Mouse (Mus musculus) olfactory bulb, adult 2 months (tissue): ENCODE measurements around the gene Pip4p1. TPM values are rescaled to one million over a fixed set of nuclear protein-coding genes. Genes with fewer than 3 reads are reported as not detected.
A peak's percentile ranks its signal among the peaks of the same experiment; 100 is the strongest.
"Not testable (repeated sequence)": the region's sequence is repeated elsewhere in the genome, so short reads cannot be mapped to it uniquely, and the experiment has no call there.

Experiments
- H3K27ac ChIP-seq: fragments of 200-500 bp; 2 replicates; pipeline ENCODE4 v1.5.1; 2012; ENCODE audit warnings: low read depth, low read length; ENCODE audit not compliant: insufficient read depth
- H3K4me1 ChIP-seq: fragments of 200-500 bp; 2 replicates; pipeline ENCODE4 v1.6.1; 2012; ENCODE audit warnings: low read length; ENCODE audit not compliant: control insufficient read depth, insufficient read depth
- H3K4me3 ChIP-seq: fragments of 200-500 bp; 2 replicates; pipeline ENCODE4 v1.5.1; 2012; ENCODE audit warnings: mild to moderate bottlenecking, low read depth, low read length, moderate library complexity; ENCODE audit not compliant: insufficient read depth
- CTCF ChIP-seq: fragments of 200-500 bp; IDR thresholded peaks from 2 replicates; pipeline ENCODE4 v1.5.1; 2012; ENCODE audit warnings: low read depth, mild to moderate bottlenecking, low read length, moderate library complexity; ENCODE audit not compliant: insufficient read depth
- POLR2A ChIP-seq: fragments of 200-500 bp; IDR thresholded peaks from 2 replicates; pipeline ENCODE4 v1.6.1; 2012; ENCODE audit warnings: mild to moderate bottlenecking, low read depth, low read length, moderate library complexity; ENCODE audit not compliant: insufficient read depth
- WGBS: fragments of 180-500 bp; shearing (Covaris S2); methylation state at CpG from one replicate; pipeline ENCODE4 v1.1.7; 2018; 5-methylcytosine and 5-hydroxymethylcytosine counted together
- polyA plus RNA-seq: library from polyadenylated mRNA; stranded (reverse); fragments of >200 nt; gene quantifications from 2 replicates; pipeline ENCODE4 v1.2.4, GENCODE M21; 2012; ENCODE audit warnings: low replicate concordance; ENCODE audit not compliant: missing spikeins, insufficient read depth, insufficient read length

The Pip4p1 gene
- polyA plus RNA-seq, 1 experiment, result not detected

- H3K27ac ChIP-seq, result no peak overlapping the region
- H3K4me3 ChIP-seq, result no peak overlapping the region
- peaks cover 3% of the 10 kb centered on the region; the same call in 1 of the 2 replicates for H3K4me1 ChIP-seq
- WGBS, result 12% methylated on average over 1 of the region's 1 CpGs
- TF ChIP-seq CTCF, result no peak
- TF ChIP-seq POLR2A, result no peak
These were observed 38.4 kb upstream of the Pip4p1 start for GRCm38 (mm10) chr14:50969041-50969440.

GRCm38 (mm10) chr14:50968216-50968980 lies 37.7 kb upstream of the Pip4p1 start:
- TF ChIP-seq CTCF (no peak), POLR2A (no peak)
- WGBS, result 79% methylated on average over 5 of the region's 5 CpGs
- no peak overlapping the region for H3K4me3 ChIP-seq
- H3K4me1 ChIP-seq, result peaks cover 3% of the 10 kb centered on the region; the same call in 1 of the 2 replicates
- H3K27ac ChIP-seq, result no peak overlapping the region

- H3K27ac ChIP-seq, H3K4me3 ChIP-seq, H3K4me1 ChIP-seq: not testable (repeated sequence)
- 93% methylated on average over 5 of the region's 5 CpGs for WGBS
These were observed 27.8 kb upstream of the Pip4p1 start for GRCm38 (mm10) chr14:50958289-50958995.

GRCm38 (mm10) chr14:50957146-50957545 lies 26.5 kb upstream of the Pip4p1 start:
- not testable (repeated sequence) for H3K4me3 ChIP-seq, H3K4me1 ChIP-seq, H3K27ac ChIP-seq
- 77% methylated on average over 3 of the region's 3 CpGs for WGBS

DNA sequence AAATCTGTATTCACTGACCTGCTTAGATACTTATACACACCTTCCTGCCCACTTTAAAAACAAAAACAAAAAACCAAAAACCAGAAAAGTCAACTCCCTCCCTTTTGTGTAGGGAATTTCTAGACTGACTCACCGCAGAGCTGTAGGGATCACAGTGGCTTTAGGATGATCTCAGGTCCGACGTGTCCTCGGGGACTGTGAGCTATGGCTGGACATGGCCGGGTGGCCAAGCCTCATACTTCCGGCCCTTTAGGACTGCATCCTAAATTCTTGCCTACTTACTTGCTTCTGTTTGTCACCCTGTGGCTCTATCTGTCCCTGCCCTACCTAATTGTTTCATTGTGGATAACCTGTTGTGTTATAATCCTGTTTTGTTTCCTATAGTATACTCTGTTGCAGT lies 26.1 kb upstream of the Pip4p1 start:
- not testable (repeated sequence) for H3K4me3 ChIP-seq, H3K4me1 ChIP-seq, H3K27ac ChIP-seq
- whole genome bisulfite sequencing, result 75% methylated on average over 6 of the region's 6 CpGs

- not testable (repeated sequence) for H3K4me1 ChIP-seq, H3K27ac ChIP-seq
- peak within 1 kb of the TSS; percentile 17 for H3K4me3 ChIP-seq
- 5% methylated on average over 19 of the region's 19 CpGs for WGBS
These were observed 25.4 kb upstream of the Pip4p1 start, which contains the start of gene Pnp2 for GRCm38 (mm10) chr14:50955942-50956508. Gene Pnp2 (plus strand): TSS chr14:50955992.

DNA sequence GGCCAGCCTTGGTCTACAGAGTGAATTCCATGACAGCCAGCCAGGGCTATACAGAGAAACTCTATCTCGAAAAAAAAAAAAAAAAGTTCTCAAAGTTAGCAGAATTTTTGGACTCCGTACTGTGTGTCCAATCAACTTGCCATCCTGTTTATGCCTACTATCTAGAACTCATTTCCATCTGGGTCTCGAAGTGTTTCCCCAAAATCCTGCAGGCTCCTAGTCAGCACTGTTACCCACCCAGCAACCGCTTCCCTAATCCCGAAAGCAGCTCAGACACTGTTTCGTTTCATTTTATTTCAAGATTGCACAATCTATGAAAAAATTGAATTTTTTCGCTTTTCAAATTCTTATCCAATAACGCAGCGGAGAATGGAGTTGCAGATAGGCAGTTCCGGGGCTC lies 24.8 kb upstream of the Pip4p1 start:
- Histone ChIP-seq H3K27ac (no peak overlapping the region), H3K4me1 (peaks cover 5% of the 10 kb centered on the region; the same call in 1 of the 2 replicates), H3K4me3 (no peak overlapping the region)
- no peak for TF ChIP-seq POLR2A
- WGBS, result 90% methylated on average over 10 of the region's 10 CpGs

- not testable (repeated sequence) for H3K27ac ChIP-seq, H3K4me3 ChIP-seq
These were observed 14.9 kb upstream of the Pip4p1 start for GRCm38 (mm10) chr14:50945526-50945925.

DNA sequence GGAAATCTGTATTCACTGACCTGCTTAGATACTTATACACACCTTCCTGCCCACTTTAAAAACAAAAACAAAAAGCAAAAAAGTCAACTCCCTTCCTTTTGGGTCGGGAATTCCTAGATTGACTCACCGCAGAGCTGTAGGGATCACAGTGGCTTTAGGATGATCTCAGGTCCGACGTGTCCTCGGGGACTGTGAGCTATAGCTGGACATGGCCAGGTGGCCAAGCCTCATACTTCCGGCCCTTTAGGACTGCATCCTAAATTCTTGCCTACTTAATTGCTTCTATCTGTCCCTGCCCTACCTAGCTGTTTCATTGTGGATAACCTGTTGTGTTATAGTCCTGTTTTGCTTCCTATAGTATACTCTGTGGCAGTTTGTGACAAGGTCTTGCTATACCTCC lies 14.4 kb upstream of the Pip4p1 start:
- WGBS, result 4% methylated on average over 6 of the region's 6 CpGs
- H3K27ac ChIP-seq, result peak overlapping the region; percentile 79
- peak overlapping the region; percentile 43 for H3K4me3 ChIP-seq
- not testable (repeated sequence) for H3K4me1 ChIP-seq

More at GRCm38 (mm10) chr14:50945526-50945925, 14.9 kb upstream of the Pip4p1 start:
- WGBS, result 18% methylated on average over 3 of the region's 3 CpGs
- H3K4me1 ChIP-seq, result not testable (repeated sequence)

DNA sequence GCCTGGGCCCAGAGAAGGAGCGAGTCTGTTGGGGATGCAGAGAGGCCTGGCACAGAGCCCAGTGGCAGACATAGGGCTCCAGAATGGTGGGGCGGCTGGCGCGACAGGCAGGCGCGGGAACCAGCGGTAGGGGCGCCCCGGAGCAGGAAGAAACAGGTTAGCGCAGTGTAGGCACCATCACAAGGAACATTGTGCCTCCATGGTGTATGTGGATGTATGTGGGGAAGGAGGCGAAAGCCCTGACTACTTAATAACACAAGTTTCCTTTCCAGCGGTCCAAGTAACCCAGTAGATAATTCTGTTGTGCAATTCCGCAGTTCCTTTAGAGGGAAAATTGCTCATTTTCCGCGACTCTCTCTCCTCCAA lies 14.0 kb upstream of the Pip4p1 start:
- Histone ChIP-seq H3K27ac (peak overlapping the region; percentile 79), H3K4me3 (peak overlapping the region; percentile 81)
- WGBS, result under 1% methylated on average over 14 of the region's 15 CpGs
- TF ChIP-seq CTCF, result 0 out of 2 replicates have a peak, but pooled peaks have one; percentile 11
- not testable (repeated sequence) for H3K4me1 ChIP-seq
